Comparison of ENCODE assay signal across 7 mouse cellular contexts in genomic region chr9:70678682-70679131, GRCm38 (mm10). TPM values are rescaled to one million over a fixed set of nuclear protein-coding genes. Genes with fewer than 3 reads are reported as not detected.
DNase-seq lines count a peak whose midpoint lies in the region; ATAC-seq and TF ChIP-seq lines count a peak whose summit lies in the region.

Gene Adam10, plus strand, starts transcription at chr9:70678997.

- H3K36me3 ChIP-seq in embryonic facial prominence, embryonic 12.5 days: no peaks in the 10 kb centered on the region
- no peaks in the 10 kb centered on the region for H3K36me3 ChIP-seq in kidney, adult 2 months (ENCODE audit: control insufficient read depth, insufficient read depth, low read length)
- H3K36me3 ChIP-seq in limb, embryonic 12.5 days: no peaks in the 10 kb centered on the region
- no peaks in the 10 kb centered on the region for H3K36me3 ChIP-seq in midbrain, embryonic 15.5 days (replicated peaks)
- no peaks in the 10 kb centered on the region for H3K36me3 ChIP-seq in spleen, adult 2 months (ENCODE audit: control insufficient read depth, insufficient read depth, low read length)

- no peak for TF ChIP-seq CTCF in kidney, adult 2 months (conservative IDR thresholded peaks at IDR 0.05; ENCODE audit: insufficient read depth, insufficient read length, low read depth, low read length)
- no peak for TF ChIP-seq CTCF in spleen, adult 2 months (IDR thresholded peaks at IDR 0.05; ENCODE audit: extremely low read depth, insufficient read depth, insufficient read length, insufficient replicate concordance)

- WGBS in embryonic facial prominence, embryonic 12.5 days: under 1% methylated on average over 46 of the region's 48 CpGs
- WGBS in kidney, adult 2 months: under 1% methylated on average over 48 of the region's 48 CpGs
- under 1% methylated on average over 45 of the region's 48 CpGs for WGBS in limb, embryonic 12.5 days
- under 1% methylated on average over 48 of the region's 48 CpGs for WGBS in midbrain, embryonic 15.5 days
- WGBS in spleen, adult 2 months: under 1% methylated on average over 42 of the region's 48 CpGs

- H3K4me1 ChIP-seq in embryonic facial prominence, embryonic 12.5 days: peaks cover 16% of the 10 kb centered on the region
- H3K4me1 ChIP-seq in kidney, adult 2 months (ENCODE audit: control insufficient read depth, insufficient read depth, low read length): peaks cover 5% of the 10 kb centered on the region; the same call in 1 of the 2 replicates
- H3K4me1 ChIP-seq in limb, embryonic 12.5 days (replicated peaks): peaks cover 15% of the 10 kb centered on the region
- peaks cover 24% of the 10 kb centered on the region for H3K4me1 ChIP-seq in midbrain, embryonic 15.5 days
- H3K4me1 ChIP-seq in spleen, adult 2 months (ENCODE audit: control insufficient read depth, insufficient read depth, insufficient read length): 0 out of 2 replicates have a peak, but pooled peaks cover 2% of the 10 kb centered on the region

- peak within 1 kb of the TSS; percentile 97 for H3K9ac ChIP-seq in embryonic facial prominence, embryonic 12.5 days
- peak within 1 kb of the TSS; percentile 98 for H3K9ac ChIP-seq in limb, embryonic 12.5 days (replicated peaks)
- peak within 1 kb of the TSS; percentile 95 for H3K9ac ChIP-seq in midbrain, embryonic 15.5 days

- TF ChIP-seq POLR2A in kidney, adult 2 months (IDR thresholded peaks at IDR 0.05; ENCODE audit: low read depth, low read length): peak; percentile 80
- peak; percentile 89 for TF ChIP-seq POLR2A in spleen, adult 2 months (IDR thresholded peaks at IDR 0.05; ENCODE audit: low read depth, low read length)

- peak; percentile 99 for ATAC-seq in embryonic facial prominence, embryonic 12.5 days (ENCODE audit: insufficient number of reproducible peaks, insufficient read depth, low FRiP score, low TSS enrichment)
- peak; percentile 99 for ATAC-seq in limb, embryonic 12.5 days (ENCODE audit: insufficient number of reproducible peaks, insufficient read depth, low FRiP score, low TSS enrichment, low read depth)
- ATAC-seq in midbrain, embryonic 15.5 days (replicated peaks): peak; percentile 99

- peak within 1 kb of the TSS; percentile 95 for H3K4me3 ChIP-seq in embryonic facial prominence, embryonic 12.5 days
- H3K4me3 ChIP-seq in kidney, adult 2 months (ENCODE audit: insufficient read depth, low read depth, low read length): peak within 1 kb of the TSS; percentile 83
- H3K4me3 ChIP-seq in limb, embryonic 12.5 days (replicated peaks): peak within 1 kb of the TSS; percentile 97
- peak within 1 kb of the TSS; percentile 100 for H3K4me3 ChIP-seq in midbrain, embryonic 15.5 days
- H3K4me3 ChIP-seq in spleen, adult 2 months (ENCODE audit: extremely low read depth, insufficient read depth, insufficient read length): peak within 1 kb of the TSS; percentile 88

- no peaks in the 10 kb centered on the region for H3K27me3 ChIP-seq in embryonic facial prominence, embryonic 12.5 days
- no peaks in the 10 kb centered on the region for H3K27me3 ChIP-seq in kidney, adult 2 months (replicated peaks; ENCODE audit: control insufficient read depth, insufficient read depth, low read length)
- no peaks in the 10 kb centered on the region for H3K27me3 ChIP-seq in limb, embryonic 12.5 days
- no peaks in the 10 kb centered on the region for H3K27me3 ChIP-seq in midbrain, embryonic 15.5 days (replicated peaks)
- H3K27me3 ChIP-seq in spleen, adult 2 months (ENCODE audit: control insufficient read depth, insufficient read depth, low read length): no peaks in the 10 kb centered on the region

- peak; percentile 100 for DNase-seq in adrenal gland, postnatal 25 days
- DNase-seq in heart, adult 18-20 months: peak; percentile 98 to 99
- peak; percentile 99 for DNase-seq in kidney, adult 2 months
- DNase-seq in spleen, adult 2 months (ENCODE audit: low read depth in 1 of 2, low spot score in 2 of 2): peak; percentile 95 to 99

- H3K9me3 ChIP-seq in embryonic facial prominence, embryonic 12.5 days: no peaks in the 10 kb centered on the region
- H3K9me3 ChIP-seq in limb, embryonic 12.5 days: no peaks in the 10 kb centered on the region
- no peaks in the 10 kb centered on the region for H3K9me3 ChIP-seq in midbrain, embryonic 15.5 days

- H3K27ac ChIP-seq in embryonic facial prominence, embryonic 12.5 days: peak within 1 kb of the TSS; percentile 96
- peak within 1 kb of the TSS; percentile 83 for H3K27ac ChIP-seq in kidney, adult 2 months (ENCODE audit: insufficient read depth, low read depth, low read length)
- peak within 1 kb of the TSS; percentile 97 for H3K27ac ChIP-seq in limb, embryonic 12.5 days
- H3K27ac ChIP-seq in midbrain, embryonic 15.5 days: peak within 1 kb of the TSS; percentile 98
- peak within 1 kb of the TSS; percentile 95 for H3K27ac ChIP-seq in spleen, adult 2 months (ENCODE audit: insufficient read depth, low read length)

- peak within 1 kb of the TSS; percentile 78 for H3K4me2 ChIP-seq in embryonic facial prominence, embryonic 12.5 days (replicated peaks)
- peak within 1 kb of the TSS; percentile 61 for H3K4me2 ChIP-seq in limb, embryonic 12.5 days
- peak within 1 kb of the TSS; percentile 65 for H3K4me2 ChIP-seq in midbrain, embryonic 15.5 days

RNA-seq across cellular contexts. Expression of gene Adam10, which starts in this region (rescaled TPM):
- 53.1 and 57.3 TPM in 2 replicates for total RNA-seq in adrenal gland, postnatal 25 days (2021)
- 74.7 and 81.4 TPM in 2 replicates for polyA plus RNA-seq in embryonic facial prominence, embryonic 12.5 days (2016; fragmentation: Nextera tagmentation; extraction: Ambion mirVana)
- total RNA-seq in heart, adult 18-20 months (2021): 10 to 100 TPM; 37.7 to 38.3 TPM
- 14.5 and 15.3 TPM in 2 replicates for polyA plus RNA-seq in kidney, adult 2 months (2012; rRNA removed)
- polyA plus RNA-seq in limb, embryonic 12.5 days (2016; fragmentation: Nextera tagmentation; extraction: Ambion mirVana): 62.9 and 70.3 TPM in 2 replicates
- 59.8 and 61.5 TPM in 2 replicates for polyA plus RNA-seq in midbrain, embryonic 15.5 days (2015; fragmentation: Nextera tagmentation; extraction: Ambion mirVana)
- 27.9 and 29.5 TPM in 2 replicates for polyA plus RNA-seq in spleen, adult 2 months (2012; rRNA removed)

Comparison
In these comparisons a context has a peak if more than half of its experiments do, and no peak if none do; other contexts are left out.
1. Peak in every context shown above with its lines: DNase-seq, ATAC-seq, H3K4me3 ChIP-seq and H3K27ac ChIP-seq.